Mouse (Mus musculus): ENCODE data around the gene Zdhhc17.

The Zdhhc17 gene

DNA sequence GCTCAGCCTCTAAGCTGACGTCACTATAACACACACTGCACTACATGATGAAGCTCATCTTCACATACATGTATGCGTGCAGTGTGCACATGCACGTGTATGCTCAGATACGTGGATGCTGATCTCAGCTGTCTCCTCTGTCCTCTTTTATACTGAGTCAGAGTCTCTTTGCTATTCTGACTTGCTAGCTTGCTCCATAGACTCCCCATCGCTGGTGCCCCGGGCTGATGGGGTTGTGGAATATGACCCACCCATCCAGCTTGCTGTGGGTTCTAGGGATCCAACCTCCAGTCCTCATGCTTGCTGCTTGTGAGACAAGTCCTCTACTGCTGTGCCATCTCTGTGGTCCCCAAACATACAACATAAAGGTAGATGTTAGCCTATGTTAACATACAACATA is 51.1 kb downstream of the Zdhhc17 start:
- DNase-seq (ENCODE audit: low read depth, low spot score): no peak

DNA sequence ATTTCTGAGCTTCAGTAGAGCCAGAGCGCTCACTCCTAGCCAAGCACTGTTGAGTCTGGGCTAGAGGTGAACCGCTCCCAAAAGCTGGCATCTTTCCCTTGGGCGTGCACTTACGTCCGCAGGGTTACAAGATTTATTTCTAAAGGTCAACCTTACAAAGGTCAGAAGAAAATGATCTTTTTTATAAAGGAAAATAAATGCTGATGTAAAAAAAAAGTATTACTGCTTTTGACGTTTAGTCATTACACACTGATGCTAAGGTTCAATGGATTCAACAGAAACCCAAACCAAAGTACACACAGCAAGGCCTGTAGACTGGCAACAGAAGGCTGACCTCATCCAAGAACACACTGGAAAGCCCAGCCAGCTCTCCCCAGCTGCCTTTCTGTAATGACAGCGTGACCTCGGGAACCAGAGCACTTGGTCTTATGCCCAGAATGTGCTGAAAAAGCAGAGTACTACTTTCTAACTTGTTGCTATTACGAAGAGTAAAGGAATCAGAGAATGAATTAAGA is 56.9 kb downstream of the Zdhhc17 start:
- no peak for DNase-seq (ENCODE audit: low read depth, low spot score)

DNA sequence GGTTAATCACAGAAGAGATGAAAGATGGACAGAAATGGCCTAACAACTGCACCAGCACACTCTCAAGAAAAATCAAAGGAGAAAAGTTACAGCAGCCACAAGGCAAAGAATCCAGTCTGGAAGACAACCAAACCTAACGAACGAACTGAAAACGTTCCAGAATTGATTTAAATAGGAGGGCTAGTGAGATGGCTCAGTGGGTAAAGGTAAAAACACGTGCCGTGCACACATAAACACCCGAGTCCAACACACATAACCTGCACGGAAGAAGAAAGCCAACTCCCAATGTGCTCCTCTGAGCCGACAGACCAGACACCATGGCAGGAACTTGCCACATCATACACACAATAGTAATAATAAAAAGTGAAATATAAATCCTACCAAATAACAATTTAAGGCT is 57.7 kb downstream of the Zdhhc17 start:
- no peak for DNase-seq (ENCODE audit: low read depth, low spot score)

DNA sequence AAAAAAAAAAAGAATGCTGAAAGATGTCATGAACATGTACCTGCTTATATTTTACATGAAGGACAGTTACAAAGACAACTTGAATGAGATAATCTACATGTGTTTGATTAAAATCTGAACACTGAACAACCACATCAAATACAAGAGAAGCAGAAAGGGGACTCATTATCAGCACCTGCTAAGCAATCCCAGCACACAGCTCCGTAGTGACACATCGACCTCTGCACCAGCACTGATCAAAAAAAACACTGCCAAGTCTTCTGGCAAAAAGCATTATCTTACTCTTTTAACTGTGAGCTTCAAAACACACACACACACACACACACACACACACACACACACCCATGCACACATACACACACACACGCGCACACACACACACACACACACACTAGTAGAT is 58.2 kb downstream of the Zdhhc17 start:
- DNase-seq (ENCODE audit: low read depth, low spot score): no peak

DNA sequence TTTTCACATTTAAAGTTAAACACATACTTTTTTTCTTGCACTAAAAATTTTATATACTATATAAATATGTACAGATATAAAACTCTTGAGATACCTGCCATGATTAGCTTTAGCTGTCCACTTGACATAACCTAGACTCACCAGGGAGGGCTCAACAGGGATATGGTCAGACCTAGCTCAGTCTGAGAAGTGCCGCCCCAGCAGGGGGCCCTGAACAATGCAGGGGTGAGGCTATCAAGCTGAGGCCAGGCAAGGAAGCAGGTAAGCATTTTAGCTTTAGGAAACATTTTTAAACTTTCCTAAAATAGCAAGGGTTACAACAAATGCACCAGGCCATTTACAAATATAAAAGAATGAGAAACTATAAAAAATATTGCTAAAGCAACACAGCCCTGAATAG is 58.8 kb downstream of the Zdhhc17 start:
- no peak for DNase-seq (ENCODE audit: low read depth, low spot score)

DNA sequence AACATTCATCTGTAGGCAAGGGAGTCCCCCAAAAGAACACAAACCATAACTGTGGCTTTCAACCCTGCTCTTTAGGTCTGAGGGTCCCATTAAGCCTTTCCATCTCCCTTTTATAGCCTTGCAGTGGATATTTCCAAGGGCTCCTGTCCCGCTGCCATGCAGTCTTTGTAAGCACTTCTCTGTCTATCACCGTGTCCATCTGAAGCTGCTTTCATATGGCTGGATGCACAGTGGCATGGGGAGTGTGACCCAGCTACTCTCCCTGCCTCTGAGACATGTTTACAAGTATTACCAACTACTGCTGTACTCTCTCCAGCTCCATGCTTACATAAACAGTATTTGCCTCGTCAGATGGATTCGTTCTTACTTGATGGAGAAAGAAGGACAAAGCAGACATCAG is 62.4 kb downstream of the Zdhhc17 start:
- DNase-seq (ENCODE audit: low read depth, low spot score): no peak

DNA sequence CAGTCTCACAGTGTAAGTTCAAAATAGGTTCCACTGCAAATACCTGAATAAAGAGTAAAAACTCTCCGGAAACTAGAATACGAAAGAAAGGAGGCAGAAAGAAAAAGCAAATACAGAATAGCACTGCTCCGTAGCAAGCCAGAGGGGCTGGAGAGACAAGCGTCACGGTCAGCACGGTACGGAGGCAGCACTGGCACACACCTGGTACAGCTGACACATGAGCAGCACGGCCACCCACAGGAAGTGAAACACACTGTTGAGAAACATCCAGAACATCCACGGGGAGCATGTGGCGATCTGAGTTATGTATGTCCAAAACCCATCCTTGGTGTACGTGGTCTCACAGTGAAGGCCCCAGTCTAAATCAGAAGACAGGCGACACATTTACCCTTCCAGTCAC is 64.0 kb downstream of the Zdhhc17 start:
- no peak for DNase-seq (ENCODE audit: low read depth, low spot score)

DNA sequence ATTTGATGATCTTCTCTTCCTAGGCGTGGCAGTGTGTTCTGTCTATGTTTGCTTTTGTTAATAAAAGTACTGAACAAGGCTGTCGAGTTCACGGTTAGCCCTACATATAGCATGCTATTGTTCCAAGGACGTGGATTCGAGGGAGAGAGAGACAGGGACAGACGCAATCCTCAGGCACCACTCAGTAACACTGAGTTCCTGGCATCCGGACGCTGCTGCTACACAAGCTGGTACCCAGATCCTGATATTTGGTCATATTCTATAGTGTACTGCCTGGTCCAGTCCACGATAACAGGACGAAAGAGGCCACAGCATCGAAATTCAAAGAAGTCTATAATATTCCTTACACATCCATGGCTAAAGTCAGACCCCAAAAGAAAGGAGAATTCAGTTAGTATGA is 65.8 kb downstream of the Zdhhc17 start:
- no peak for DNase-seq (ENCODE audit: low read depth, low spot score)

DNA sequence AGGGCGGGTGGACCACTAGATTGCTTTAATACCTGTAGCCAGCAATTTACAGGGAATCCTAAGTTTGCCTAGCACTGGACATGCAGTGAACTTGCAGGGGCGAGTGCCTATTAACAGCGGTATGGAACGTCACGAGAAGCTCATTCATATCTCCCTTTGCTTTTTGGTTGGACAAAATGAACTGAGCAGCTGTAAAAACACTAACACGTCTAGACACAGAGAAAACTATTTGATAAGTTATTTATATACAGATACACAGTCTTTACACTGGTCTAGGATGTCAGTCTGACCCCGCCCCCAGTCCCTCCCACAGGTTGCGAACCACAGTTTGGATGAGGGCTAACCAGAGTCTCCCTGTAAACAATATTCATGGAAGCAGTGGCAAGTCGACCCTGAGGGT is 67.1 kb downstream of the Zdhhc17 start:
- no peak for DNase-seq (ENCODE audit: low read depth, low spot score)

DNA sequence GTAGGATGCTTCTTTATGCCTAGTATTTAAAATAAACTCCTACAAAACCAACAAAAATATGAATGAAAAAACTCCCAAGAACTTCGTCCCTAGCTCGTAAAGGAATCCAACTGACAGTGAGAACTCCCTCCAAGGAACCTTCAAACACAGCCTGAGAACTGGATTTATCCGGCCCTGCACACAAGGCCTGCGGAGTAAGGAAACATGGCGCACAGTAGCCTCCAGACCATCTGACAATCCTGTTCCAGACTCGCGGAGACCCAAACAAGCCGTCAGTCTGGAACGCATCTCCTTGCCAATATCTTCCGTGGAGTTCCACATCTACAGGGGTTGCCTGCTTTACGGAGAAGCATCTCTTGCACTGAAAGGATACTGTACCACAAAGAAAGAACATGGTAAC is 68.0 kb downstream of the Zdhhc17 start:
- DNase-seq (ENCODE audit: low read depth, low spot score): no peak

DNA sequence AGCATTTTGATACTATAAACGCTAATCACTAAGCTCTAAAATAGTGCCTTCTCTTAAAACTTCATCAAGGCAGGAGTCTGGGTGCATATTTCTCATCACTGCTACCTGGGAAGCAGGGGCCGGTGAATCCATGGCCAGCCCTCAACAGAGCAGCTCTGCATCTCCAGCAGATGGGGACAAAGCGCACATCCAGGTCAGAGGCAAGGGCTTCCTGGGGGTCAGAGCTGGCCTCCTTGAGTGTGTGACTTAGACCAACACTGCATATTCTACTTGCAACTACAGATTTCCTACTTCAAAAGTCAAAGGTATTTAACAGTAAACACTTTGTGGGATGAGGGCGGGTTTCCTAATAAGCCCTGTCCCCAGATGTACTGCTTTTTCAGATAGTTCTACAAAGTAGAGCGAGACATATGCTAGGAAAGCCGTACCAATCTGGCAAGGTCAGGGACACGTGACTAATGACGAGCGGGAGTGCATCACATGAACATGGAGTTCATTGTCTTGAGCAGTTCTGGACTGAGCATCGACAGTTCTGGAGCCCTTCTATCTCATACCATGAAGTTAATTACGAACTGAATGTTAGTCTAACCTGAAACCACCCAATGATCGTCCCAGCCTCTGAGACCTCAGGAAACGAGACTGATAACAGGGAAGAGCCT is 69.1 kb downstream of the Zdhhc17 start:
- DNase-seq (ENCODE audit: low read depth, low spot score): no peak

DNA sequence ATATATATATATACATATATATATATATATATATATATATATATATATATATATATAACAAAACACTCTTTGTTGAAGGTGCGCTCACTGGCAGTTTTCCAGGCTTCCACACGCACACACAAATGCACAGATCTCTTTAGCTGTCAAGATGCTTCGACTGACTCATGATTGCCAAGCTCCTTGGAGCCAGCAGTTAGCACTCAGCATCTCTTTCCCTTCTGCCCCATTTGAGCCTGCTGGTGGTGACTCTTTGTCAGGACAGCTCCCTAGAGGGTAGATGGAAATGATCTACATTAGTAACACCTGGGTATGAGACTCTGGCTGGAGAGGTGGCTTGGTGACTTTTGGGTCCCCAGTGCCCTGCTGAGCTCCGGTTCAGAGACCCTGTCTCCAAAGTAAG is 70.2 kb downstream of the Zdhhc17 start:
- no peak for DNase-seq (ENCODE audit: low read depth, low spot score)

DNA sequence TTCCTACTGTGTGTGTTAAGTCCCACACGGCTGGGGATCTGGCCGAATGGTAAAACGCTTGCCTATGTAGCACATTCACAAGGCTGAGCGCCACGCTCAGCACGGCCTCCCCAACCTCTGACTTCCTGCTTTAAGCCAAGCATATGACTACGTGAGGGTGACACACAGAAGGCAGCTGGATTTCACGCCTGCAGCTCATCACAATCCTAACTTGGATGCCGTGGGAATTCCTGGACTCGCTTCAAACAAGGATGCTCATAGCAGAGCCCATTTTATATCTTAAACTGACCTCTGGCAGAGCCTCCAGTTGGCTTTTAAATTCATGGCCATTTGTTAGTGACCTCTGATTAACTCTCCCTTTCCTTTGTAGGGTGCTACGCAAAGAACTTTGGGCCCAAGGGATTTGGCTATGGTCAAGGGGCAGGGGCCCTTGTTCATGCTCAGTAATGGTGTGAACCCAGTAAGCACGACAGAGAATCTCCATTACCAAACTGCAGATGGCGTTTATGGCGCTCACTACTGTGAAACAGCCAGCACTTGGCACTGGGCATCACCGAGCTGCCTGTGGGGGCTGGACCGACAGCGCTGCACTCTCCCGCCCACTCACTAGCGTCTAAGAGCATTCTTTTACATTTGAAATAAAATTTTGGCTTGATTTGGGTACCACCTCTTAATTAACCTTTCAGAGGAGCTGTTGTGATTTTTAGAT is 70.9 kb downstream of the Zdhhc17 start:
- no peak for DNase-seq (ENCODE audit: low read depth, low spot score)

DNA sequence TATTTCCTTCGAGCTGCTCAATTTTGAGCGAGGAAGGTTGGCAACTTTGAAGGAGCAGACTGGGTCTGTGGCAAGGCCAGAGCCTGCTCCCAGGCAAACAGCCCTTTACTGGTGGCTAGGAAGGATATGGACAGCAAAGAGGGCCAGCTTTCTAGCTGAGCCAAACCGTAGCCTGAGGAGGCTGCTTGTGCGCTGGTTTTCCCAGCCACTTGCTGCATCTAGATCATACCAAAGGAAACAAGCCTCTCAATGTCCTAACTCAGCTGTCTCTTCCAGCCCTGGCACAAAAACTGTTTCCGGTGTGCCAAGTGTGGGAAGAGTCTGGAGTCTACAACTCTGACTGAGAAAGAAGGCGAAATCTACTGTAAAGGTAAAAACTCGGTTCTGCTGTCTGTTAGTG is 71.6 kb downstream of the Zdhhc17 start:
- no peak for DNase-seq (ENCODE audit: low read depth, low spot score)

DNA sequence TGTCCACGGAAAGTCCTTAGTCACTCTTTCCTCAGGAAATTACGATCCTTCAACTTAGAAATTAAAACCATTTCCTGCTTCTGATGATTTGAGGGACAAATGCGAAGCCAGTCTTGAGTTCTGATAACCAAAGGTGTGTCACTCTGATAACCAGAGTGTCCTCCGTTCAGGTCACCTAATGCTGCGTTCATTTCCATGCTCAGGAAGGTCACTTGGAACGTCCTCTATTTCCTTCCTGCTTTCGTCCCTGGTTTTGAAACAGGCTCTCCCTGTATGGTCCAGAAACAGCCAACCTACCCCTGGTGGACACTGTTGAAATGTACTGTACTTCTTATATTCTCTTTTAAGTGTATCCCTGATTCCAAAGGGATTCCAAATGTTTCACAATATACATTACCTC is 74.3 kb downstream of the Zdhhc17 start:
- no peak for DNase-seq (ENCODE audit: low read depth, low spot score)

DNA sequence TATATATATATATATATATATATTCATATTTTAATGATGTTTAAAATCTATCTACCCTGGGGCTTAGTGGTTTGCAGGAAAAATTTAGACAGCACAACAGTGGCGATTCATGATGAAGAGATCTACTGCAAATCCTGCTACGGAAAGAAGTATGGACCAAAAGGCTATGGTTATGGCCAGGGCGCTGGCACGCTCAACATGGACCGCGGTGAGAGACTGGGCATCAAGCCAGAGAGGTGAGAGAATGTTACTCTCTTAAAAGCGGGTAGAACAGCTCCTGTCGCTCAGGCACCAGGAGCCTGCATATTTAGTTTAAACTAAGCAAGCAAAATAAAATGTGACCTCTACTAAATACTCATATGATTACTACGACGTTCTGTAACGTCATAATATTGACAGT is 74.9 kb downstream of the Zdhhc17 start:
- no peak for DNase-seq (ENCODE audit: low read depth, low spot score)

DNA sequence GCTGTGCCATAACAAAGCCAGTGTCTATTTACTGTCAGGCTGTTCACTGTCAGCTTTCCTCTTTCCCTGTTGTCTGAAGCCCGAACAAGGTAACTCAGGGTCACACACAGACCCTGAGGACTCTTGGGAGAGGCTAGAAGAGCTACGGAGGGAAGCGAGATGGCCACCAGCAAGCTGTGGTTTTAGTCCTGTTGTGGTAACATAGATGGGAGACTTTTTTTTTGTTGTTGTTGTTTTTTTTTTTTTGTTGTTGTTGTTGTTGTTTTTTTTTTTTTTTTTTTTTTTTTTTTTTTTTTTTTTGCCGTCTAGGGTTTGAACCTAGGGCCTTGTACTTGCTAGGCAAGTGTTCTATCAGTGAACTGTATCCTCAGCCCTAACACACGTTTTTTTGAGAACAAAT is 76.4 kb downstream of the Zdhhc17 start:
- no peak for DNase-seq (ENCODE audit: low read depth, low spot score)

DNA sequence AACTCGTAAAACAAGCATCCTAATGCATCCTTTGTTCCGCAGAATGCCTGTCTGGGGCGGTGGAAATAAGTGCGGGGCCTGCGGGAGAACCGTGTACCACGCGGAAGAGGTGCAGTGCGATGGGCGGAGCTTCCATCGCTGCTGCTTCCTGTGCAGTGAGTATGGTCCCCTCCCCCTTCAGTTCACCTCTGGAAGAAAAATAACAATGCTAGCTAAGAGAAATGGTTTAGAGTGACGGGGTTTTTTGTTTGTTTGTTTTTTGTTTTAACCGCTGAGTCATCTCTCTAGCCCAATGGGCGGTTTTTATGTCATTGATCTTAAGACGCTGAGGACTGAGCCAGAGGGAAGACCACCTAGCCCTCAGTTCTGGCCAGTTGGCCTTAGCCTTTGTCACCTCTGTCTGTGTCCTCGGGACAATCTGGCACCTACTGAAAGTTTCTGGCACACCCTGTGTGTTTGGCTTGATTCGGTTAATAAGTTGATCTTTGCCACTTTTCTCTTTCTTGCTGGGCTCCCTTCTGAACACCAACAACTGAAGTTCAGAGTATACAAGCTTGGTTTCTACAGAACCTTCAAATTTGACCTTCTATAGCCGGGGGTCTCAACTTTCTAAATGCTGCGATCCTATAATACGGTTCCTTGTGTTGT is 77.9 kb downstream of the Zdhhc17 start:
- DNase-seq (ENCODE audit: low read depth, low spot score): no peak

DNA sequence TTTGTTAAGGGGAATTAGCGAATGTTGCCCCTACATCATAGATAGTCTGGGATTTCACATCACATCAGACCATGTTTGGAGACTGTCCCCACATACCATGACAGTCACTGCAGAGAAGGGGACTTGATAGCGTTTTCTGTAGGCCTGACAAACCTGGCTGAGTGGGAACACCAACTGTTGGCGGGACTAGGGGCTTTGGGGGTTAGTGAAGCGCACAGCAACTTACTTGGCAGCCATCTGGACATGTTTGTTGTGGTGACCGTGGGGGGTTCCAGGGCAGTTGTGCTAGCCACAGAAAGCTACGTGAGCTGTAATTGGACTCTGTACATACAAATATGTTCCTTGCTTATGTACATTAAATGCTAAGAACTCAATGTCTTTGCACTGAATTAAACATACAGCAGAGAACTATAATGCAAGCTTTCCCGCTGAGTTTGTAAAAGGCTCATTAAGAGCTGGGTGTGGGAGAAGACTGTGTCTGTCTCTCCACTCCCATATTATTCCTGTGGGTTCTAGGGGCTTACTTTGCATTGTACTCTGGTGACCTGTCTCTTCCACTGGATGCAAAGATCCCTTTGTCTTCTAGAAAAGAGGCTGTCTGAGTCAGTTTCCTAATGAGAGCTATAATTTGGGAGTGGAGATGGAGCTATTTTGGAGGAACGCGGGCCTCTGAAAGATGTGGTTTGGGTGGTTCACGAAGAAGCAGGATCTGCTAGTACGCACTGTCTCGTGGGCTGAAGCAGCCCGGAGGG is 78.6 kb downstream of the Zdhhc17 start:
- no peak for DNase-seq (ENCODE audit: low read depth, low spot score)

DNA sequence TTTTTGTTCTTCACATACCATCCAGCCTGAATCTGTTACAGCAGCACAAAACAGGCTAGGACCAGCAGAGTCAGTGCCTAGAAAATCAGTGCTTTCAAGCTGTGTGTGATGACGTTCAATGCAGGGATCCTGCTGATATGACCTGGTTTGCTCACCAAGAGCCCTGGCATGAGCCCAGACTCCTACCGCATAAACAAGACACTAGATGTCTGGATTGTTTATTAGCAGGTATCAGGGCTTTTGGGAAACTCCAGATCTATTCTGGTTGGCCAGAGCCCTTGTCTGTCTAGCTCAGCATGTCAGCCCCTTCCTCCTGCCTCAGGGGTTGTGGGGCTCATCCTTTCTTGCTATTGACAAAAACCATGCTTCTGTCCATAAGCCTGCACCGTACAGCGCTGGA is 80.2 kb downstream of the Zdhhc17 start:
- DNase-seq (ENCODE audit: low read depth, low spot score): no peak

DNA sequence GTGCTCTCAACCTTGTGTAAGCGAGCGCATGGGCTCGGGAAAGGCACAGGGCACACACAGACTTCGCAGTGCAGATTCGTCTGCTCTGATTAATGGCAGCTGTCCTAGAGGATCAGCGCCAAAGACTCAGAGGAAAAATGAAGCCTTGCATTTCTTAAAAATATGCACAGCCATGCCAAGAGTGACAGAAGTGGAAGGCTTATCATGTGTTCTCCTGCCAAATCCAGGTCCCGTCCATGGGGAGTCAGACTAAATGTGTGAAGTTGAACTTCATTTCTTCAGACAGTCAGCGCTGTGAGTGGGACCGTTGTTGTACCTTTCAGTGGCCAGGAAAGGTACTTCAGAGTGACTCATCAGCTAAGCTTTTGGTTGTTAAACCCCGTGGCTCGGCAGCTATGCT is 82.4 kb downstream of the Zdhhc17 start:
- no peak for DNase-seq (ENCODE audit: low read depth, low spot score)

DNA sequence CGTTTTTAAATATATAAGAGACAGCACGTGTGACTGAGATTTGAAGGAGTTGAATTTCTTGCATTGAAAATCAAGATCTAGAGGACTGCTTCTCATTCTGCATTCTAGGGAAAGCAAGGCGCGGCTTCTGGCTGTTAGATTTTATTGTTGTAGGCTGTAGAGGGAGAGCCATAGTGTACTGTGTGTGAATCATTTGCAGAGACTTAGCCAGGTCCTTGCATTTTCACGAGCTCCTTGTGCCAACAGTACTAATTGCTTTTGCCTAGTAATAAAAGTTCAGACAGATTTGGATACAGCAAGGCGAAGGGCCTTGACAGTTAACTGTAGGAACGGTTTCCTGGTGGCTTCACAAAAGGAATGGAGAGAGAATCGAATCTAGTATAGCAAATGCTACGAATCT is 87.3 kb downstream of the Zdhhc17 start:
- DNase-seq (ENCODE audit: low read depth, low spot score): no peak

All from c-Kit-negative CD71-positive TER-119-positive erythroid progenitor cells, embryonic 14.5 days (primary cell).